Mouse (Mus musculus) small intestine, adult 2 months (tissue): ENCODE results near the gene Tagln2. TPM values are rescaled to one million over a fixed set of nuclear protein-coding genes. Genes with fewer than 3 reads are reported as not detected.

Source experiments
- H3K27ac ChIP-seq: fragments of 200-500 bp; 2 replicates; pipeline ENCODE4 v1.5.1; 2012; ENCODE audit warnings: low read depth, low read length, control low read depth, inconsistent platforms; ENCODE audit not compliant: insufficient read depth
- H3K27me3 ChIP-seq: fragments of 200-500 bp; 2 replicates; pipeline ENCODE4 v1.6.1; 2012; ENCODE audit warnings: mild to moderate bottlenecking, moderate library complexity, low read length, inconsistent platforms; ENCODE audit not compliant: control insufficient read depth, insufficient read depth
- H3K36me3 ChIP-seq: fragments of 200-500 bp; 2 replicates; pipeline ENCODE4 v1.6.1; 2012; ENCODE audit warnings: mild to moderate bottlenecking, low read length, control low read depth, inconsistent platforms; ENCODE audit not compliant: control insufficient read depth, insufficient read depth
- H3K4me1 ChIP-seq: fragments of 200-500 bp; 2 replicates; pipeline ENCODE4 v1.6.1; 2012; ENCODE audit warnings: low read length, inconsistent platforms, mixed read lengths; ENCODE audit not compliant: control insufficient read depth, insufficient read depth, insufficient read length
- H3K4me3 ChIP-seq: fragments of 200-500 bp; 2 replicates; pipeline ENCODE4 v1.5.1; 2012; ENCODE audit warnings: low read depth, mild to moderate bottlenecking, control low read depth, inconsistent platforms, low read length, moderate library complexity
- CTCF ChIP-seq: fragments of 200-500 bp; IDR thresholded peaks from 2 replicates; pipeline ENCODE4 v1.5.1; 2012; ENCODE audit warnings: low read depth, mild to moderate bottlenecking, control low read depth, inconsistent platforms, low read length, moderate library complexity, mixed read lengths; ENCODE audit not compliant: insufficient replicate concordance, insufficient read length; ENCODE audit errors: extremely low read depth
- POLR2A ChIP-seq: fragments of 200-500 bp; IDR thresholded peaks from 2 replicates; pipeline ENCODE4 v1.6.1; 2012; ENCODE audit warnings: low read depth, mild to moderate bottlenecking, control low read depth, inconsistent platforms, low read length, moderate library complexity
- WGBS: fragments of 180-500 bp; shearing (Covaris S2); methylation state at CpG from one replicate; pipeline ENCODE4 v1.1.7; 2018; 5-methylcytosine and 5-hydroxymethylcytosine counted together
- polyA plus RNA-seq: library from polyadenylated mRNA; depleted of rRNA; stranded (reverse); fragments of >200 nt; gene quantifications from 2 replicates; pipeline ENCODE4 v1.2.3, GENCODE M21; 2012

Gene Tagln2
- polyA plus RNA-seq, 1 experiment: 284 TPM

DNA sequence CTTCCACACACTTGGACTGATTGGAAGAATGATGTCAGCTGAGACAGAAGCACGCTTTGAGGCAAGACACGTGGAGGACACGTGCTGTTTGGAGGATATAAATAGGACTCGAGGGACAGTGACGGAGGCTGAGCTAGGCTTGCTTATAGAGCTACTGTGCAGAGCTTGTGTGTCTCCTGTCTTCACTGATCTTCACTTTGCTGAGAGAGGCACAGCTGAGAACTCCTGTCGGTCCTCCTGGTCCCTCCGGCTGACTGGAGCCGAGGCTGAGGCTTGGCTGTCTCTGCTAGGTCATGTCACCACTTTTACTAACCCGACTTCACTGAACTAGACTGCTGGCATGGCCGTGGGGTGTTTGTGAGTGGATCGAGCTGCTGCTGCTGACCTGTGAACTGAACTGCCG lies 23.9 kb downstream of the Tagln2 start:
- no peaks in the 10 kb centered on the region for H3K27me3 ChIP-seq
- no peak overlapping the region for H3K4me3 ChIP-seq
- no peak for TF ChIP-seq POLR2A
- no peak for TF ChIP-seq CTCF
- H3K27ac ChIP-seq: no peak overlapping the region
- no peaks in the 10 kb centered on the region for H3K36me3 ChIP-seq
- 74% methylated on average over 12 of the region's 12 CpGs for WGBS
- peaks cover 9% of the 10 kb centered on the region; the same call in 1 of the 2 replicates for H3K4me1 ChIP-seq

DNA sequence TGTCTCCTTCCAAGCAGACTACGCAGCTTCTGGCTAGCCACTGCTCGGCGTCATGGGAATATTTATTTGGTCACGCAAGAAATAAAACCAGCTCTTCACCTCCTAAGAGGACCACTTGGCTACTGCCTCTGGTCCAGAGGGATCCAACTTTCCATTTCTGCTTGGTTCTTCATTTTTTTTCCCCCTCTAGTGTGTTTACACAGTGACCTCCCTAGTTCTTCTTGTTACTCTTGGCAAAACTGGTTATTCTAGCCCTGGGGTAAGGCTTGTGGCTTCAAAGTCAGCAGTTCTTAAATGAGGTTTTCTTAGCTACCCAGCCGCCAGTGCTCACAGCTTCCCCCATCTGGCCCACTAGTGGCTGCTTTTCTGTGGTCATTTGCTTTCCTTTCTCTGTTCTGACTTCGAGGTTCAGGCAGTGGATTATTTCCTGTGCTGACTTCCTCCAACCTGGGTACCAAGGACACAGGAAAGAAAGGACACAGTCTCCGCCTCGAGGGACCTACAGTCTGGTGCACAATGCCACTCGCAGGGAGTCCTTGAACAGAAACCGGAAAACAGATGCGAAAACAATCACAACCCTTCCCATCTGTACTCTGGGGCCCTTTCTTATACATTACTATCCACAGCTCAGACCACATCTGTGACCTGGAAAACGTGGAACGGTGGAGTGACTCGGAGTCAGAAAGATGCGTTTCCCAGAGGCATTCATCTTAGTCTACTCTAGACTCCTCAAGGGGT lies 25.3 kb downstream of the Tagln2 start:
- H3K36me3 ChIP-seq: no peaks in the 10 kb centered on the region
- WGBS: 29% methylated on average over 15 of the region's 15 CpGs
- TF ChIP-seq CTCF (peak; percentile 15; the same call in 1 of the 2 replicates), POLR2A (no peak)
- 0 out of 2 replicates have a peak overlapping the region, but pooled peaks have one; percentile 2 for H3K4me3 ChIP-seq
- peak overlapping the region; percentile 53 for H3K27ac ChIP-seq
- H3K4me1 ChIP-seq: peaks cover 9% of the 10 kb centered on the region; the same call in 1 of the 2 replicates
- no peaks in the 10 kb centered on the region for H3K27me3 ChIP-seq

DNA sequence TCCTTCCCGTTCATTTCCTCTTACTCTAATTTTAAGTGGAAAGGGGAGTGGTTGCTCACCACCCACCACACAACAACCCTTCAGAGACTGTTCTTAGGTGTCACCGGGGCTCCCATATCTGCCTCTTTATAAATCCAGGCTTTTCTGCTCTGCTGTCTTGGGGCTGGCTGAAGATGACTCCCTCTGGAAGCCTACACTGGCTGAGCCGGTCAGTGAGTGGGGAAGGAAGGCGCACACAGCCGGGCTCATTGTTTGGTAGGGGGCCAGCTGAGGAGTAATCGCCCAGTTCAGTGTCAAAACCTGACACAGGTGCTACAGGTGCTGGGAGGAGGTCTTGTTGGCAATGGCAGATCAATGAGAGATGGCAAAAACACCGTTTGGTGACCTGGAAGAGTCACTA lies 26.1 kb downstream of the Tagln2 start:
- Histone ChIP-seq H3K4me1 (peaks cover 13% of the 10 kb centered on the region; the same call in 1 of the 2 replicates), H3K4me3 (no peak overlapping the region), H3K27ac (0 out of 2 replicates have a peak overlapping the region, but pooled peaks have one; percentile 50), H3K27me3 (no peaks in the 10 kb centered on the region), H3K36me3 (no peaks in the 10 kb centered on the region)
- TF ChIP-seq POLR2A: no peak
- no peak for TF ChIP-seq CTCF
- 63% methylated on average over 7 of the region's 7 CpGs for WGBS

DNA sequence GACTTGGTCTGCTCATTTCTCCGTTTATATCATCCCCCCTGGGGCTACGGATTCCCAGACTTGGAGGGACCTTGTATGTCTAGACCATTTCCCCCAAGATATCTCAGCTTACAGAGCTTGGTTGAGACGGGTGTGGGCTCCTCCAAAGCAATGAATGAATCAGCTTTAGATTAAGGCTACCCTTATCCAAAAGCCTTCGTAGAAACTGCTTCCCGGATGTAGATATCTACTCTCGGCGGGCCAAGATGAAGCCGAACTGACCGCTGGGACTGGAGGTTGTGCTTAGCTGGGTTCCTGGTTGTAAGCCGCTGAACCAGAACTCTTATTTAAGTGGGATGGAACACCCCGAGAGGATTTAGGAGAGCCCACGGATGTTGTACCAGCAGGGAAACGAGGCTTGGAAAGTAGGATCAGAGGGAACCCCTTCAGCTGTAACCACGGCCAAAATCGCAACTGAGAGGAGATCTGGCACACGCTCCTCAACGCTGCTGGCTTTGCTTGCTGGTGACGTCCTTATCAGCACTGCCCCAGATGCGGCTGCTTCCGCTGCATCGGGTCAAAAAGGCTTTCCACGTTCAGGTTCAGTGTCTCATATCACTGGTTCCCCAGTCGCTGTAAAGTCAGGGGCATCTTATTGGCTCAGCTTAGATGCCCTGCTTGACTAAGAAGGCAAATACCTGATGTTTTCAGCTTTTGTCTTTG lies 26.7 kb downstream of the Tagln2 start:
- Histone ChIP-seq H3K36me3 (no peaks in the 10 kb centered on the region), H3K27ac (peak overlapping the region; percentile 50; the same call in 1 of the 2 replicates), H3K4me3 (peak overlapping the region; percentile 43), H3K27me3 (no peaks in the 10 kb centered on the region), H3K4me1 (peaks cover 7% of the 10 kb centered on the region; the same call in 1 of the 2 replicates)
- WGBS: 31% methylated on average over 23 of the region's 23 CpGs
- TF ChIP-seq CTCF: no peak
- TF ChIP-seq POLR2A: no peak

DNA sequence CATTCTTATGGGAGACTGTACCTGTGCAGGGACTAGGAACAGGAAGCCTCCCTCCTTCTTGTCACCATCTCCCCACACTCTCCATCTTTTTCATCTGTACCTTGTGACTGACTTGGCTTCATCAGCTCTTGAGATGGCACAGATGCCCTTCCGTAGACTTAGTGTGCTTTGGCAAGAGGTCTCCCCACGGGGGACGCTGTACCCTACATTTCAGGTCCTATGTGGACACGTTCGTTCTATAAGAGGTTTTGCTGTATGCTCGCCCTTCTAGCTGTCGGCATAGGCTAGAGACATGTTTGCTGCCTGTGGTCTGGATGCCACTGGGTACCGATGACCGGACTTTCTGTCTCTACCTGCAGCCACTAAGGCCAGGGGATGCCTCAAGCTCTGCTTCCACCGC lies 27.6 kb downstream of the Tagln2 start:
- no peak overlapping the region for H3K4me3 ChIP-seq
- H3K4me1 ChIP-seq: peaks cover 8% of the 10 kb centered on the region; the same call in 1 of the 2 replicates
- no peak for TF ChIP-seq POLR2A
- TF ChIP-seq CTCF: no peak
- 96% methylated on average over 10 of the region's 10 CpGs for WGBS
- no peaks in the 10 kb centered on the region for H3K36me3 ChIP-seq
- no peak overlapping the region for H3K27ac ChIP-seq
- peaks cover 3% of the 10 kb centered on the region; the same call in 1 of the 2 replicates for H3K27me3 ChIP-seq

DNA sequence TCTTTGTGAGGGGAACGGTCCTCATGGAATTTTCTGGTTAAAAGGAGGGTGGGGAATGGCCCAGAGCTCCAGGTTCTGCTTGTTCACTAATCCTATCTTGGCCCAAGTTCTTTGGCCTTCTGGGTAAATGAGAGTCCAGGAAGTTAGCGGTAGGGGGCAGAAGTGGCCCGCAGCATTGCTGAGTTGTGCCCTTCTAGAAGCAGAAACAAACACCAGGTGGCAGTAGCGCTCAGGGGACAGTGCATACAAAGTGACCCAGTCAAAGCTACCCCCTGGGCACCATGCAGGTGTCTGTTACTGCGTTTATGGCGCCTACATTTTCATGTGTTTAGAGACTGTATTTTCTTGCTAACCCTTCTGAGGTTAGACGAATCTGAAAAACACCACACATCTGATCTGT lies 28.9 kb downstream of the Tagln2 start:
- Histone ChIP-seq H3K36me3 (no peaks in the 10 kb centered on the region), H3K4me1 (peaks cover 10% of the 10 kb centered on the region), H3K4me3 (no peak overlapping the region), H3K27ac (no peak overlapping the region), H3K27me3 (peaks cover 3% of the 10 kb centered on the region; the same call in 1 of the 2 replicates)
- 3% methylated on average over 7 of the region's 7 CpGs for WGBS
- TF ChIP-seq CTCF (peak; percentile 100), POLR2A (no peak)

DNA sequence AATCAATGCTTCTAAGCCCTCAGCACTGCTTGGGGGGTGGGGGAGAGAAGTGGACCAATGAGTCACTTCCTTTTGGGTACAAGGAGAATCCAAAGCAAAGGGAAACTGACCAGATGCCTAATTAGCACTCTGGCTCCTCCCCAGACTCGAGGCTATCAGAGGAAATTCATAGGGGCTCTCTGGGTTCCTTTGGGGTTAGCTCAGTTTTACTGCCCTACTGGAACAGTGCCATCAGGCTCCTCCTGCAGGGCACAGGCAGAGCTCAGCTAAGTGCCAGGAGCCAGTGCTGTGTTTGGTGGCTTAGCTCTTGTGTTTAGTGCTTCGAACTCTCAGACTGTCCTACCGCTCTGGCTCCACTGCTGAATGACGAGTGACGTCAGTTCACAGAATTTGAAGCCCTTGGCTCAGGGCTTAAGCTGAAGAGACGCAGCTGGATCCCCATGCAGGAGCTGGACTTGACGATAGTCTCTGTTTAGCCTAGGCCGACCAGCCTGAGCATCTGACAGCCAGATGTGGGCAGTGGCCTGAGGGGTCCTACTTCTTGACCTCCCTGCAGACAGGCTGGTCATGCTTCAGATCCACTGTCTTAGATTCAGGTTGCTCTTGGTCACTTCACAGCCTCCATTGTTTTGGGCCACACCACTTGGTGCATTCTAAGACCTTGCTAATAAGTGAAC lies 30.8 kb downstream of the Tagln2 start:
- Histone ChIP-seq H3K27me3 (peaks cover 3% of the 10 kb centered on the region; the same call in 1 of the 2 replicates), H3K36me3 (no peaks in the 10 kb centered on the region), H3K4me1 (peaks cover 8% of the 10 kb centered on the region), H3K4me3 (no peak overlapping the region), H3K27ac (no peak overlapping the region)
- TF ChIP-seq CTCF: no peak
- 44% methylated on average over 8 of the region's 8 CpGs for WGBS
